Mouse (Mus musculus) CD4-positive helper T cell, adult 2 months (primary cell): ENCODE measurements at regions not wholly inside any gene's neighbourhood (a gene's known extent, or its start where the extent isn't known, plus 50 kb on each side); places are given as distances from the start of the nearest gene placed in this dataset.
"Not testable (repeated sequence)": the region's sequence is repeated elsewhere in the genome, so short reads cannot be mapped to it uniquely, and the experiment has no call there.

Experiments used
- DNase-seq: peaks from one replicate; pipeline ENCODE4 v3.0.0-alpha.2; 2012; ENCODE audit warnings: low read depth, missing footprints, low spot score

GRCm38 (mm10) chr17:48672749-48673148, 218.0 kb downstream of the Unc5cl start:
- DNase-seq, result no peak

- no peak for DNase-seq
Observed at GRCm38 (mm10) chr17:48678216-48678832, 223.6 kb downstream of the Unc5cl start.

GRCm38 (mm10) chr17:48680331-48680730, 225.6 kb downstream of the Unc5cl start:
- no peak for DNase-seq

- DNase-seq, result no peak
Observed at GRCm38 (mm10) chr17:48688944-48689343, 234.2 kb downstream of the Unc5cl start.

- DNase-seq, result no peak
Observed at GRCm38 (mm10) chr17:48698456-48698855, 233.7 kb upstream of the Lrfn2 start.

GRCm38 (mm10) chr17:48700591-48700990, 231.6 kb upstream of the Lrfn2 start:
- no peak for DNase-seq

GRCm38 (mm10) chr17:48720506-48720905, 211.7 kb upstream of the Lrfn2 start:
- DNase-seq, result no peak

- no peak for DNase-seq
Observed at GRCm38 (mm10) chr17:48723286-48723685, 208.9 kb upstream of the Lrfn2 start.

- no peak for DNase-seq
Observed at GRCm38 (mm10) chr17:48724513-48725112, 207.6 kb upstream of the Lrfn2 start.

GRCm38 (mm10) chr17:48726460-48726859, 205.7 kb upstream of the Lrfn2 start:
- no peak for DNase-seq

GRCm38 (mm10) chr17:48733801-48734200, 198.4 kb upstream of the Lrfn2 start:
- no peak for DNase-seq

GRCm38 (mm10) chr17:48737181-48737580, 195.0 kb upstream of the Lrfn2 start:
- DNase-seq, result not testable (repeated sequence)

GRCm38 (mm10) chr17:48738708-48739107, 193.5 kb upstream of the Lrfn2 start:
- peak; percentile 8 for DNase-seq

- DNase-seq, result no peak
Observed at GRCm38 (mm10) chr17:48742769-48743405, 189.3 kb upstream of the Lrfn2 start.

GRCm38 (mm10) chr17:48770099-48770498, 162.1 kb upstream of the Lrfn2 start:
- no peak for DNase-seq

- DNase-seq, result no peak
Observed at GRCm38 (mm10) chr17:48771721-48772320, 160.4 kb upstream of the Lrfn2 start.

GRCm38 (mm10) chr17:48774172-48774890, 157.8 kb upstream of the Lrfn2 start:
- DNase-seq, result no peak

- DNase-seq, result no peak
Observed at GRCm38 (mm10) chr17:48775479-48775878, 156.7 kb upstream of the Lrfn2 start.

- no peak for DNase-seq
Observed at GRCm38 (mm10) chr17:48776502-48776902, 155.7 kb upstream of the Lrfn2 start.

- DNase-seq, result no peak
Observed at GRCm38 (mm10) chr17:48780217-48780616, 152.0 kb upstream of the Lrfn2 start.

- no peak for DNase-seq
Observed at GRCm38 (mm10) chr17:48784417-48784816, 147.8 kb upstream of the Lrfn2 start.

GRCm38 (mm10) chr17:48786501-48786900, 145.7 kb upstream of the Lrfn2 start:
- no peak for DNase-seq
